Mouse (Mus musculus): ENCODE results near the gene Creld2. TPM values are rescaled to one million over a fixed set of nuclear protein-coding genes. Genes with fewer than 3 reads are reported as not detected.
A peak's percentile ranks its signal among the peaks of the same experiment; 100 is the strongest.

The Creld2 gene
- polyA plus RNA-seq, 1 experiment from 2014 or later = 86.1 TPM

DNA sequence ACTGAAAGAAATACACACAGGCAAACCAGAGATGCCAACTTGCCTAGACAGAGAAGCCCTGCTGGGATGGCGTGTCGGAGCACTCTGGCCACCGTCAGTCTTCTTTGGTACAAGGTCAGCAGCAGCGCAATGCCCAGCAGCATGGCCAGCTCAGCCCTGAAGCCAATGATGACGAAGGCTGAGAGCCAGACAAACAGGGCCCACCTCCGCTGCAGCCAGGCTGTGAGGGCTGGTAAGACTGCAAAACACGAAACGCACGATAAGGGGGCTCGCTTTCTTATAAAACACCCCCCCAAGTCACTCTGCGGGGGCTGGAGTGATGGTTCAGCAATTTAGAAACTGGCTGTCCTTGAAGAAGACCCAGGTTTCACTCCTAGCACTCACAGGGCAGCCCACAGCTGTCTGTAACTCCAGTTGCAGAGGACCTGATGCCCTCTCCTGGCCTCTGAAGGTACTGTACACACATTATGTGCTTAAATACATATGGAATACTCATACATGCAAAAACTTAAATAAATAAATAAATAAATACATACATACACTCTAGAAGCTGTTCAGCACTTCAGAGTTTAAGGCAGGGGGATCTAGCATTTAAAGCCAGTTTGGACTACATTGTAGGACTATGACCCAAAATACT lies 4.9 kb upstream of the Creld2 start:
- Histone ChIP-seq H3K4me2 (replicated peaks) (no peak overlapping the region), H3K36me3 (peaks cover 62% of the 10 kb centered on the region), H3K9ac (no peak overlapping the region), H3K4me3 (no peak overlapping the region), H3K27me3 (no peaks in the 10 kb centered on the region), H3K4me1 (peaks cover 5% of the 10 kb centered on the region), H3K9me3 (no peaks in the 10 kb centered on the region), H3K27ac (no peak overlapping the region)
- WGBS = 93% methylated on average over 11 of the region's 11 CpGs
- no peak for ATAC-seq (ENCODE audit: low FRiP score, low read depth)

DNA sequence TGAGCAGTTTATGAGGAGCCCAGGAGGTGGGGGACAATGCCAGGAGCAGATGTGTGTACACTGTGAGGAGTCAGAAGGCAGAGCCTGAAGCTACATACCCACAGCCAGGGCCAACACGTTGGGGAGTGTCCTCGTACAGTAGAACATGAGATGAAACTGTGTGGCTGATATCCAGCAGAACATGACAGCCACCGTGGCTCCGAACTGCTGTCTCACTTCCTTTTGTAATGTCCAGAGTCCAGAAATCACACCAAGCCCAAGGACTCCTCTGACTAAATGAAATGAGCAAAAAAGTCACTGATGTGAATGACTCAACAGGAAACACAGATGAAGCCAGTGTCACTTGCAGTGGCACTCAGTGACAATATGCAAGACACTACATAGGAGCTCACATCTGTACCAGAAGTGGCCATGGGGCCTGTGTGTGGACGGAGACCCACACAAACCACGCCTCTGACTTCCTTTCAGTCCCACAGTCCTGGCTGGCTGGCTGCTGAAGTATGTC lies 4.2 kb upstream of the Creld2 start:
- no peak overlapping the region for H3K9ac ChIP-seq
- no peak for ATAC-seq (ENCODE audit: low FRiP score, low read depth)
- WGBS = 91% methylated on average over 6 of the region's 6 CpGs

DNA sequence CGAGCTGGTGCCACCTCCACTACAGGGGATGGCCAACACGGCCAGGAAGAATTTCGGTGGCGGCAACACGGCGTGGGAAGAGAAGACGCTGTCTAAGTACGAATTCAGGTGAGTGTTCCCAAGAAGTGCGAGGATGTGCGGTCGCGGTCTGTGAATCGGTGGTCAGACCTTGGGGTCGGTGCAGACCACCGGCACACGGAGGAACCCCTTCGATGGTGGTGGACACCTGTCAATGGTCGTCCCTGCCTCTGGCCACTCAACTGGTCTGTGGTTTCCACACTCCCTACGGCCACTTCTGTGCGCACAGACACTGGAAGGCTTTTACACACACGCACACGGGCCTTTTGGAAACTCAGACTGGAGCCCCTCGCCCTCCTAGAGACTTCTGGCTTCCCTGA lies 459 bp downstream of the Creld2 start:
- Histone ChIP-seq H3K27ac (no peak overlapping the region), H3K27me3 (no peaks in the 10 kb centered on the region), H3K9me3 (no peaks in the 10 kb centered on the region), H3K4me1 (peaks cover 21% of the 10 kb centered on the region), H3K4me2 (replicated peaks) (peak overlapping the region; percentile 94), H3K9ac (peak overlapping the region; percentile 88), H3K4me3 (peak overlapping the region; percentile 86), H3K36me3 (peaks cover 53% of the 10 kb centered on the region)
- ATAC-seq (ENCODE audit: low FRiP score, low read depth) = no peak
- 2% methylated on average over 23 of the region's 23 CpGs for WGBS

More for the DNA sequence above, 4.2 kb upstream of the Creld2 start:
- Histone ChIP-seq H3K9me3 (no peaks in the 10 kb centered on the region), H3K36me3 (peaks cover 55% of the 10 kb centered on the region), H3K27me3 (no peaks in the 10 kb centered on the region), H3K27ac (no peak overlapping the region), H3K4me1 (peaks cover 8% of the 10 kb centered on the region), H3K4me3 (no peak overlapping the region), H3K4me2 (replicated peaks) (no peak overlapping the region)

DNA sequence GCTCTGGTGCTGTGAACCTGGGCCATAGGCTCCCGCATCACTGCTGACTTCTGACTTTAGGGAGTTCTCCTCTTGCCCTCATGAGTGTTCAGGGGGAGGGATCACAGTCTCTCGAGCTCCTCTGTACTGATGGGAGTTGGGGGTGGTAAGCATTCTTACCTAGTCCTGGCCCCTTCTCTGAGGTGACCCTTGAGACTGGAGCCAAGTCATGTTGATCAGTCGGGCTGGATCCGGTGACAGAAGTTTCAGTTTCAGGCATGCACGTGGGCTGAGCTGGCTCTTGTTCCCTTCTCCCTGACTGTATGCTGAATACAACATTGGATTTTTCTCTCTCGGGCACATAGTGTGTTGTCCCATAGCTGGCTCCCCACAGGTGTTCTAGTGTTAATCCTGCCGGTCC lies 2.0 kb downstream of the Creld2 start:
- H3K4me2 ChIP-seq (replicated peaks) = no peak overlapping the region; the same call in 1 of the 2 replicates
- H3K27ac ChIP-seq = no peak overlapping the region
- H3K9ac ChIP-seq = peak overlapping the region; percentile 88; the same call in 1 of the 2 replicates
- 85% methylated on average over 7 of the region's 7 CpGs for WGBS
- no peaks in the 10 kb centered on the region for H3K27me3 ChIP-seq
- H3K4me3 ChIP-seq = no peak overlapping the region
- H3K36me3 ChIP-seq = peaks cover 53% of the 10 kb centered on the region
- no peaks in the 10 kb centered on the region for H3K9me3 ChIP-seq
- ATAC-seq (ENCODE audit: low FRiP score, low read depth) = no peak
- H3K4me1 ChIP-seq = peaks cover 21% of the 10 kb centered on the region

DNA sequence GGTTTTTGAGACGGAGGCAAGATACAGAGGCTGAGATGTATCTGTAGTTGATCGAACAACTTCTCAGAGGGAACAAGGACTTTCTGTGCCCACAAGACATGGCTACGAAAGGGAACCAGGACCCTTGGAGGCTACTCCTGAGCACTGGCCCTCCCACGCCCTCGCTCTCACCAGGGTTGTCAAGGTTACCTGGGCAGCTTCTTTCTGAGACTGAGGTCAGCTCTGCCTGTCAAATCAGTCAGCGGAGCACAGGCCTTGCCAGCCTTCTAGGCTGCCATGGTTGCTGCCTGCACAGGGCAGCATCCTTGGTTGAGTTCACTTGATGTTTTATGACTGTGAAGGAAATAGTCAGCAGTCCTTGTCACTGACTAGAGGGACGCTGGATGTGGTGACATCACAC lies 3.1 kb downstream of the Creld2 start:
- Histone ChIP-seq H3K4me3 (no peak overlapping the region), H3K4me1 (peaks cover 21% of the 10 kb centered on the region), H3K27me3 (no peaks in the 10 kb centered on the region), H3K9ac (no peak overlapping the region), H3K4me2 (replicated peaks) (no peak overlapping the region), H3K9me3 (no peaks in the 10 kb centered on the region), H3K27ac (no peak overlapping the region), H3K36me3 (peaks cover 55% of the 10 kb centered on the region)
- 93% methylated on average over 7 of the region's 7 CpGs for WGBS
- no peak for ATAC-seq (ENCODE audit: low FRiP score, low read depth)

DNA sequence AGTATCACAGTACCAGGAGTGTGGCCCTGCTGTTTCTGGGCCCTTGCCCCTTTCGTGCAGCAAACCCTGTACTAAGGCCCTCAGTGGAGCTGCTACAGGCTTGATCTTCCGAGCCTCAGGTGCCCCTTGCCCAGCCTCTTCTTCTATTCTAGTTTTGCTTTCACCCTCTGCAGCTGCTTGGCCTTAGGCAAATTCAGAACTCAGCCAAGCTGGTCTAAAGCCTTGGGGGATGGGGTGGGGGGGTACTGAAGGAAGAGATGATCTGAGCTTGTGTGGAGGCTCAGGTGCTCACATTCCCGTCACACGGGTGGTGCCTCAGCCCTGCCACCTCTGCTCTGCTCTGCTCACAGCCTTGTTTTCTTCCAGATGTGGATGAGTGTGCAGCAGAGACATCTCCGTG lies 3.9 kb downstream of the Creld2 start:
- ATAC-seq (ENCODE audit: low FRiP score, low read depth) = no peak
- no peak overlapping the region for H3K9ac ChIP-seq
- WGBS = 92% methylated on average over 5 of the region's 5 CpGs
- H3K9me3 ChIP-seq = no peaks in the 10 kb centered on the region
- H3K4me1 ChIP-seq = peaks cover 19% of the 10 kb centered on the region
- no peaks in the 10 kb centered on the region for H3K27me3 ChIP-seq
- H3K36me3 ChIP-seq = peaks cover 55% of the 10 kb centered on the region
- H3K4me3 ChIP-seq = no peak overlapping the region
- H3K4me2 ChIP-seq (replicated peaks) = no peak overlapping the region
- no peak overlapping the region for H3K27ac ChIP-seq

DNA sequence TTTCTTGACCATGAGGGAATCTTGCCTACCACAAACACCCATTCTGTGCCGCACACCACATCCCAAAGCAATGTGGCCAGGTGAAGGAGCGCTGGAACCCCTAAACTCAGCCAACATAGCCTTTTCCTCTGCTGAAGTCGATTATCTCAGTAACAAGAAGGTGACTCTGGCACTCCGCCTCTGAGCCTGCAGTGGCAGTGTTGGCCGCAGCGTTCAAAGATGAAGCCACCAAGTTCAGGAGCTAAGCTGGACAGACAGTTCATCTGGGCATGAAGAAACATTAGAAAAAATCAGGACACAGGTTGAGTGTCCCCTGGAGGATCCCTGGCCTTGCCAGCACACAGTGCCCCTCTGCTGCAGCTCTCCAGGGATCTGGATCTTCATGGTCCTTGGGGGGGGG lies 8.0 kb downstream of the Creld2 start:
- Histone ChIP-seq H3K9me3 (no peaks in the 10 kb centered on the region), H3K36me3 (peaks cover 44% of the 10 kb centered on the region), H3K9ac (no peak overlapping the region), H3K4me3 (no peak overlapping the region), H3K27me3 (no peaks in the 10 kb centered on the region), H3K4me1 (peaks cover 6% of the 10 kb centered on the region; the same call in 1 of the 2 replicates), H3K4me2 (replicated peaks) (no peak overlapping the region), H3K27ac (no peak overlapping the region)
- 93% methylated on average over 6 of the region's 6 CpGs for WGBS
- no peak for ATAC-seq (ENCODE audit: low FRiP score, low read depth)

DNA sequence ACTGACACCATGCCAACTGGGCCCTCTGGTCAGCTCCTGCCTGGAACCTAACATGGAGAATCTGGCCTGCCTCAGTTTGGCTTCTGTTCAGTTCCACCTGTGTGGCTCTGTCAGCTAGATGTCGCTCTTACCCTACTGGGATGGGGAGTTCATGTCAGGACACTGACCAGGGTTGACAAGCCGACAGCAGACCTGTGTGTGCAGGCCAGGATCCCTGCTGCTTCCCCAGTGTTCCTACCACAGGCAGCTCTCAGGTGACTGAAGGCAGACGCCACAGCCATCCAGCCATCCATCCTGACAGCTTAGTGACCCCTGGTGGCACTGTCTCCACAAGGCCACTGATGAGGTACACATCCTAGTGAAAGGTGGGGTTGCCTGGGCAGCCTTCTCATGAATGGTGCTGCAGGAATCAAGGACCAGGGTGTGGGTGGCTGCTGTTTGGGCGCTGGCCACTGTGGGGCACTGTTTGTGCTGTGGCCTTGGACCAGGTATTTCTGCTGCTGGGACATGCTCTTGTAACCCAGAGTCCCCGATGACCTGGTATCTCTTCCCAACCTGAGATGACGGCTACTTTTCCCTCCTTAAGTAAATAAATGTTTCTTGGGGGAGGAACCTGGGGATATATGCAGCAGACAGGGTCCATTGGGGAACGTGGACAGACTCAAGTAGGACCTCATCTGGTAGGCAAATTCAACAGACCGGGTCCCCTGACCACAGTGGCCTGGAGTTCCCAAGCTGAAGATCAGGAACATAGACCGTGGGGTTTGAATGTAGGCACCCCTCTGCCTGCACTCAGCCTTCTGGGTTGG lies 8.7 kb downstream of the Creld2 start:
- WGBS = 27% methylated on average over 9 of the region's 9 CpGs
- no peak overlapping the region for H3K9ac ChIP-seq
- H3K4me1 ChIP-seq = peaks cover 6% of the 10 kb centered on the region; the same call in 1 of the 2 replicates
- no peak overlapping the region for H3K4me3 ChIP-seq
- no peaks in the 10 kb centered on the region for H3K9me3 ChIP-seq
- H3K27me3 ChIP-seq = no peaks in the 10 kb centered on the region
- peaks cover 37% of the 10 kb centered on the region for H3K36me3 ChIP-seq
- peak; percentile 15; the same call in 1 of the 2 replicates for ATAC-seq (ENCODE audit: low FRiP score, low read depth)
- H3K27ac ChIP-seq = no peak overlapping the region
- no peak overlapping the region for H3K4me2 ChIP-seq (replicated peaks)

DNA sequence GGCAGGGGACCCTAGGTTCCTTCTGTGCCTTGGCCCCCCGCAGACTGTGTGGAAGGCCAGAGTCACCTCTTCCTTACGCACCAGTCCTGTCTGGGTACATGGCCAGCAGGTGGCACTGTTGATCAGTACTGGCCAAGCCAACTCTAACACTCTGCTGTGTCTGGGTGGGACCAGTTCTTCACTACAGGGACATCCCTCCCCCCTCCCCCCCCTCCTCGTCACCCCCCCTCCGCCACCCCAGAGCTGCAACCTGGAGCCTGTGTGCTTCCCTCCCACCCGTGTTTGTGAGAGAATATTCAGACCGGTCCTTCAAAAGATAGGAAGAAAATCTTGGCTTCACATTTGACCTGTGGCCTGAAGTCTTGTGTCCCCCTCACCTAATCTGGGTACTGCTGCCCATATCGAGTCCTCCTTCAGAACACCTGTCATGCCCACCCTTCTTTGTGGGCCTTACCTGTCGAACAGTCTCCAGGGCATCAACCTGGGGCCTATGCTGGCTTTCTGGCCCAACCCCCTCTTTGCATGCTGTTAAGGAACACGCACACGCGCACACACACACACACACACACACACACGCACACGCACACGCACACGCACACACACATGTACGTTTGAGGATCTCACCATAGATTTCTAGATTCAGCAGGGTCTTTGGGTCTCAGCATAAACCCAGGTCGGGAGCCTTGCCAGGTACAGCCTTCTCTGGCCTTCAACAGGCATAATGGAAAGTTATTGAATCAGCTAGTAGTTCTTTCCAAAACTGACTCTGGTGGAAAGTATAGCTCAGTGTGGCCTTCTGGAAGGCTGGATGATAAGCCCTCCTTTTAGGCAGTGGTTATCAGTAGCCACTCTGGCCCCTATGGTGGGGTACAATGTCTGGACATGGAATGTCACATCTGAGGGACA lies 9.6 kb downstream of the Creld2 start:
- Histone ChIP-seq H3K4me2 (replicated peaks) (no peak overlapping the region), H3K27ac (no peak overlapping the region), H3K9me3 (no peaks in the 10 kb centered on the region), H3K4me3 (no peak overlapping the region), H3K27me3 (no peaks in the 10 kb centered on the region), H3K4me1 (peaks cover 6% of the 10 kb centered on the region; the same call in 1 of the 2 replicates), H3K36me3 (peaks cover 28% of the 10 kb centered on the region), H3K9ac (0 out of 2 replicates have a peak overlapping the region, but pooled peaks have one; percentile 4)
- WGBS = 52% methylated on average over 17 of the region's 17 CpGs
- peak; percentile 84 for ATAC-seq (ENCODE audit: low FRiP score, low read depth)

DNA sequence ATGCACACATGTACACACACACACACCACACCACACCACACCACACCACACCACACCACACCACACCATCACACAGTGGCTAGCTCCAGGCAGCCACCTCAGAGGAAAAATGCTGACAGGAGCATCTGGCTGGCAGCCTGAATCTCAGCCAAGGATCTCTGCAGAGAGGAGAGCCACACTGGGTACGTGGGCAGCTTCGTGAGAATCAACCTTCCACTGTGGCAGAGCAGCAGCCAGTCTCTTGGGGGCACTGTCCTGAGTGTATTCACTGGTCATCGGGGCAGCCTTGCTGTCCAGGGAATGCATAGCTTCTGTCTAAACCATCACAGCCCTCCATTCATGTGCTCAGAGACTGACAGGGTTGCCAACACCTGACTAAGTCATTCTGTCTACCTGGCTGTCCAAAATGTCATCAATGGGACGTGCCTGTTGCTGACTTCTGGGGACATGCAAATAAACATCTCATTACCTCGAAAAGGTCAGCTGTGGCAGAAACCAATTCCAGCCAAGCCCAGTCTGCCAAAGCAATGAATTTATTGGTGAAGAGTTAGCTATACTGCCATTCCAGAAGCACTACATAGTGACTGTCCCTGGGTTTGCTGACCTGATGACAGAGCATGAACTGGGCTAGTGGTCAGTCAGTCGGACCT lies 10.5 kb downstream of the Creld2 start:
- no peaks in the 10 kb centered on the region for H3K9me3 ChIP-seq
- no peak for ATAC-seq (ENCODE audit: low FRiP score, low read depth)
- WGBS = 73% methylated on average over 6 of the region's 6 CpGs
- peaks cover 6% of the 10 kb centered on the region; the same call in 1 of the 2 replicates for H3K4me1 ChIP-seq
- H3K27ac ChIP-seq = no peak overlapping the region
- H3K36me3 ChIP-seq = peaks cover 19% of the 10 kb centered on the region
- H3K27me3 ChIP-seq = no peaks in the 10 kb centered on the region
- no peak overlapping the region; the same call in 1 of the 2 replicates for H3K9ac ChIP-seq
- H3K4me3 ChIP-seq = no peak overlapping the region
- no peak overlapping the region for H3K4me2 ChIP-seq (replicated peaks)

DNA sequence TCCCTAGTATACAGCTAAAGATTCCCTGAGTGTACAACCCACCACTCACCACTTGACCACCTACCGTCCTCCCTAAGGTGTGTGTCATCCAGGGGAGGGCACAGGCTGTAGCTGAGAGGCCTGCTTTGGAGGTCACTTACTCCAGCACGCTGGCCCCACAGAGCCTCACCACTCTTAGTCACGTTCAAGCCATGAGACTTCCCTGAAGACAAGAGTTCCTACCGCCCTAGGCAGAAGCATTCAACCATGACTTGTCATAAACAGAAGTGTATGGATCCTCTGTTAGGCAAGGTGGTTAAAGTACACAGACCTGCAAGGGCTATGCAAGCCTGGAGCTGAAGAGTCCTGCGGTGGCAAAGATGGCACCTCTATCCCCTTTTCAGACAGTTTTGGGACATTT lies 11.2 kb downstream of the Creld2 start:
- no peak overlapping the region for H3K4me3 ChIP-seq
- no peaks in the 10 kb centered on the region for H3K9me3 ChIP-seq
- WGBS = 79% methylated on average over 5 of the region's 5 CpGs

More for the DNA sequence above, 11.2 kb downstream of the Creld2 start:
- H3K4me2 ChIP-seq (replicated peaks) = no peak overlapping the region
- no peak overlapping the region for H3K27ac ChIP-seq
- peaks cover 6% of the 10 kb centered on the region; the same call in 1 of the 2 replicates for H3K4me1 ChIP-seq
- no peaks in the 10 kb centered on the region for H3K27me3 ChIP-seq
- no peak overlapping the region for H3K9ac ChIP-seq
- peaks cover 12% of the 10 kb centered on the region for H3K36me3 ChIP-seq
- no peak for ATAC-seq (ENCODE audit: low FRiP score, low read depth)

Measured in limb, embryonic 13.5 days (tissue).